Mouse (Mus musculus) frontal cortex, postnatal 36 days (tissue): ENCODE measurements around the gene 1700013G24Rik.

ENCODE experiments used
- DNase-seq, 2 experiments: peaks; one replicate each; pipeline ENCODE4 v3.0.0; 2022; ENCODE audit warnings: low spot score in 2 of 2

Gene 1700013G24Rik

GRCm38 (mm10) chr4:137456581-137456980 is 3.5 kb downstream of the 1700013G24Rik start:
- DNase-seq, result no peak

GRCm38 (mm10) chr4:137457292-137457691 is 4.2 kb downstream of the 1700013G24Rik start:
- DNase-seq, result no peak

GRCm38 (mm10) chr4:137458310-137458709 is 5.2 kb downstream of the 1700013G24Rik start:
- no peak for DNase-seq

- DNase-seq, result no peak
Measured at GRCm38 (mm10) chr4:137458861-137459260, 5.8 kb downstream of the 1700013G24Rik start.

- DNase-seq, result no peak
Measured at GRCm38 (mm10) chr4:137460676-137461075, 7.6 kb downstream of the 1700013G24Rik start.

GRCm38 (mm10) chr4:137461217-137461616 is 8.1 kb downstream of the 1700013G24Rik start:
- DNase-seq, result no peak

- DNase-seq, result no peak
Measured at GRCm38 (mm10) chr4:137461981-137462690, 9.1 kb downstream of the 1700013G24Rik start.

- no peak for DNase-seq
Measured at GRCm38 (mm10) chr4:137465125-137465787, 12.2 kb downstream of the 1700013G24Rik start.

- DNase-seq, result no peak
Measured at GRCm38 (mm10) chr4:137466991-137467390, 13.9 kb downstream of the 1700013G24Rik start.

- DNase-seq, result no peak
Measured at GRCm38 (mm10) chr4:137467525-137467924, 14.4 kb downstream of the 1700013G24Rik start.

- DNase-seq, result peak; percentile 68 to 77
Measured at GRCm38 (mm10) chr4:137468260-137469080, 15.4 kb downstream of the 1700013G24Rik start, which contains the start of gene Hspg2. Gene Hspg2, plus strand, starts transcription at chr4:137468769.

GRCm38 (mm10) chr4:137469081-137469844 is 16.2 kb downstream of the 1700013G24Rik start:
- no peak for DNase-seq

GRCm38 (mm10) chr4:137469845-137470692 is 17.0 kb downstream of the 1700013G24Rik start:
- DNase-seq, result no peak

- no peak for DNase-seq
Measured at GRCm38 (mm10) chr4:137470701-137471317, 17.7 kb downstream of the 1700013G24Rik start.

- DNase-seq, result no peak
Measured at GRCm38 (mm10) chr4:137471326-137471725, 18.2 kb downstream of the 1700013G24Rik start.

GRCm38 (mm10) chr4:137473240-137473639 is 20.2 kb downstream of the 1700013G24Rik start:
- DNase-seq, result no peak

- no peak for DNase-seq
Measured at GRCm38 (mm10) chr4:137473701-137474388, 20.8 kb downstream of the 1700013G24Rik start.

GRCm38 (mm10) chr4:137474694-137475093 is 21.6 kb downstream of the 1700013G24Rik start:
- DNase-seq, result no peak

- DNase-seq, result no peak
Measured at GRCm38 (mm10) chr4:137475271-137476050, 22.4 kb downstream of the 1700013G24Rik start.
